Mouse (Mus musculus) 3134 (cell line): Measurements from ENCODE around the gene Itpr1.
A peak's percentile ranks its signal among the peaks of the same experiment; 100 is the strongest.

Experiments
- DNase-seq: peaks from one replicate; pipeline ENCODE4 v3.0.0-alpha.2; 2011; ENCODE audit warnings: low spot score; ENCODE audit not compliant: insufficient read length; ENCODE audit errors: extremely low read depth

Itpr1 gene

GRCm38 (mm10) chr6:108276880-108277507, 64.1 kb downstream of the Itpr1 start:
- no peak for DNase-seq

GRCm38 (mm10) chr6:108277622-108278396, 64.9 kb downstream of the Itpr1 start:
- DNase-seq, result no peak

GRCm38 (mm10) chr6:108278826-108279630, 66.1 kb downstream of the Itpr1 start:
- DNase-seq, result no peak

GRCm38 (mm10) chr6:108282131-108282530, 69.2 kb downstream of the Itpr1 start:
- DNase-seq, result no peak

- no peak for DNase-seq
Observed at GRCm38 (mm10) chr6:108282621-108283020, 69.7 kb downstream of the Itpr1 start.

- no peak for DNase-seq
Observed at GRCm38 (mm10) chr6:108284688-108285087, 71.8 kb downstream of the Itpr1 start.

GRCm38 (mm10) chr6:108288979-108289378, 76.1 kb downstream of the Itpr1 start:
- no peak for DNase-seq

- DNase-seq, result no peak
Observed at GRCm38 (mm10) chr6:108290978-108291377, 78.1 kb downstream of the Itpr1 start.

GRCm38 (mm10) chr6:108291556-108291955, 78.7 kb downstream of the Itpr1 start:
- no peak for DNase-seq

GRCm38 (mm10) chr6:108301856-108302255, 89.0 kb downstream of the Itpr1 start:
- DNase-seq, result no peak

- no peak for DNase-seq
Observed at GRCm38 (mm10) chr6:108303619-108304567, 91.0 kb downstream of the Itpr1 start.

- no peak for DNase-seq
Observed at GRCm38 (mm10) chr6:108305171-108305779, 92.4 kb downstream of the Itpr1 start.

GRCm38 (mm10) chr6:108306240-108306639, 93.3 kb downstream of the Itpr1 start:
- no peak for DNase-seq

- DNase-seq, result peak; percentile 40
Observed at GRCm38 (mm10) chr6:108306910-108307584, 94.2 kb downstream of the Itpr1 start.

GRCm38 (mm10) chr6:108307770-108308169, 94.9 kb downstream of the Itpr1 start:
- peak; percentile 23 for DNase-seq

- no peak for DNase-seq
Observed at GRCm38 (mm10) chr6:108309391-108310182, 96.7 kb downstream of the Itpr1 start.

GRCm38 (mm10) chr6:108313056-108313455, 100.2 kb downstream of the Itpr1 start:
- peak; percentile 25 for DNase-seq

- DNase-seq, result no peak
Observed at GRCm38 (mm10) chr6:108313997-108314396, 101.1 kb downstream of the Itpr1 start.
